Mouse (Mus musculus) forebrain, embryonic 15.5 days (tissue): ENCODE data around the gene Bdkrb1. TPM values are rescaled to one million over a fixed set of nuclear protein-coding genes. Genes with fewer than 3 reads are reported as not detected.
A peak's percentile ranks its signal among the peaks of the same experiment; 100 is the strongest.

ENCODE experiments used
- ATAC-seq: fragments of 200-750 bp; cut with Nextera tagmentation; replicated peaks from 2 replicates; pipeline ENCODE4 v1.8.0; 2017; ENCODE audit warnings: mild to moderate bottlenecking, moderate TSS enrichment, moderate library complexity
- H3K27ac ChIP-seq: fragments of 300-500 bp; sonication (generic); replicated peaks from 2 replicates; pipeline ENCODE4 v1.5.1; 2015; ENCODE audit warnings: mild to moderate bottlenecking, inconsistent platforms
- H3K27me3 ChIP-seq: fragments of 300-500 bp; sonication (generic); 2 replicates; pipeline ENCODE4 v1.6.1; 2015; ENCODE audit warnings: inconsistent platforms
- H3K36me3 ChIP-seq: fragments of 300-500 bp; sonication (generic); 2 replicates; pipeline ENCODE4 v1.6.1; 2015; ENCODE audit warnings: mild to moderate bottlenecking, inconsistent platforms
- H3K4me1 ChIP-seq: fragments of 300-500 bp; sonication (generic); 2 replicates; pipeline ENCODE4 v1.6.1; 2015; ENCODE audit warnings: inconsistent platforms
- H3K4me2 ChIP-seq: fragments of 300-500 bp; sonication (generic); replicated peaks from 2 replicates; pipeline ENCODE4 v1.6.1; 2015; ENCODE audit warnings: mild to moderate bottlenecking, inconsistent platforms
- H3K4me3 ChIP-seq: fragments of 300-500 bp; sonication (generic); 2 replicates; pipeline ENCODE4 v1.5.1; 2015; ENCODE audit warnings: mild to moderate bottlenecking, inconsistent platforms
- H3K9ac ChIP-seq: fragments of 300-500 bp; sonication (generic); replicated peaks from 2 replicates; pipeline ENCODE4 v1.6.1; 2015; ENCODE audit warnings: mild to moderate bottlenecking, inconsistent platforms
- H3K9me3 ChIP-seq: fragments of 300-500 bp; sonication (generic); 2 replicates; pipeline ENCODE4 v1.6.1; 2016; ENCODE audit warnings: inconsistent platforms
- WGBS: fragments of 180-500 bp; shearing (Covaris S2); methylation state at CpG from one replicate; pipeline ENCODE4 v1.1.7; 2015; ENCODE audit warnings: mixed read lengths; 5-methylcytosine and 5-hydroxymethylcytosine counted together
- polyA plus RNA-seq: library from polyadenylated mRNA; unstranded; fragments of >200 nt; fragmentation: Nextera tagmentation; extraction: Ambion mirVana; gene quantifications from 2 replicates; pipeline ENCODE4 v1.2.1, GENCODE M21; 2015

Gene Bdkrb1
- polyA plus RNA-seq, 1 experiment from 2014 or later: 0.20 TPM

DNA sequence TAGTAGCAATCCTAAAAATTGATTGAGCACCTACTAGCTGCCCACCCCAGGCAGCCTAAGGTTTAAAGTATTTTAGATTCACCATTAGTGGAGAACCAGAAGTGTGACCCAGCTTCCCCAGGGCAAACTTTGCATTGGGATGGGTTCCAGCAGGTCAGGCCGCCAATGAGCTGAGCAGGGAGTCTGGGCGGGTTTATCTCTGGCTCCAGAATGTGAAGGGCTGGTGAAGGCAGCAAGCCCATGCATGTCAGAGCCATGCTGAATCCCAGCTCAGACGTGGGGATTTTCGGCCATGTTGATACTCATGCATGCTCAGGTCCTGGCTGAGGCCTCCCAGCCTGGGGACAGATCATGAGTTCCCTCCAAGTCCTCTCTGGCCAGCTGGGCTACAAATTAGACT is 28.5 kb upstream of the Bdkrb1 start:
- no peak for ATAC-seq
- Histone ChIP-seq H3K9me3 (no peaks in the 10 kb centered on the region), H3K9ac (no peak overlapping the region), H3K27ac (no peak overlapping the region), H3K4me3 (no peak overlapping the region), H3K4me1 (0 out of 2 replicates have a peak, but pooled peaks cover 3% of the 10 kb centered on the region), H3K4me2 (no peak overlapping the region), H3K36me3 (no peaks in the 10 kb centered on the region), H3K27me3 (no peaks in the 10 kb centered on the region)
- 85% methylated on average over 4 of the region's 4 CpGs for WGBS

DNA sequence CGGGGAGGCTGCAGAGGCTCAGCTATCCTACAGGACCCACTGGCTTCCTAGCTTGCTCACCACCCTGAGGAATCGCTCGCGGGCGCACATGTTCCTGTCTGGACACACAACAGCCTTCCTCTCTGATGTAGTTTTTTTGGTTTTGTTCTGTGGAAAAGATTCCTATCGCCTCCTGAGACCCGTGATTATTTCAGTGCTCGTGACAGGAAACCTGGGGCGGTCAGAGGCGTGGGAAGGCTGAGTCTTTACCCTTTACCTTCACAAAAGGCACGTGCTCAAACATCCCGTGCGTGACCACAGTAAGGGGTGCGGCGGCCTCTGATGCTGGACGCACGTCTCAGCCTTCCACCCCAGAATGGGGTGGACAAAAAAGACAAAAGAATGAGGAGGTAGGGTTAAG is 22.4 kb upstream of the Bdkrb1 start:
- no peaks in the 10 kb centered on the region for H3K27me3 ChIP-seq
- H3K9ac ChIP-seq: no peak overlapping the region
- no peak overlapping the region for H3K27ac ChIP-seq
- H3K4me3 ChIP-seq: no peak overlapping the region
- H3K4me1 ChIP-seq: peaks cover 4% of the 10 kb centered on the region; the same call in 1 of the 2 replicates
- ATAC-seq: no peak
- H3K4me2 ChIP-seq: no peak overlapping the region
- WGBS: 80% methylated on average over 17 of the region's 17 CpGs
- no peaks in the 10 kb centered on the region for H3K36me3 ChIP-seq
- H3K9me3 ChIP-seq: no peaks in the 10 kb centered on the region

DNA sequence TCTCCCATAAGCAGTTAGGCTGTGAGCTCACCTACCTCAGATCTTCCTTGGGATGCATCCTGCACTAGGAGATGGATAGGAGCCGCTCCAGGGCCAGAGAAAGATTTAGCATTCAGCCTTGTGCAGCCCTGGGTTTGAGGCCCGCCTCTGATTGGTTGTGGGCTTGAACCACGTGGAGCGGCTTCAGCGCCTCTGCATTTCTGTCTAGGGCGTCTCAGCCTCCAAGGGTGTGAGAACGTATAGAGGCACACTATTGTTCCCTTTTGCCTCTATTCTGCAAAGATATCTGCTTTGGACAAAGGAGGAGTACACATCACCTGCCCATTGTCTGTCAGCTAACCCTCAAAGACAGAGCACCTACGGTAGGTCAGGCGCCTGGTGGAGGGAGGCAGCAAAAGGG is 20.4 kb upstream of the Bdkrb1 start:
- no peaks in the 10 kb centered on the region for H3K9me3 ChIP-seq
- no peak overlapping the region for H3K4me3 ChIP-seq
- peaks cover 4% of the 10 kb centered on the region; the same call in 1 of the 2 replicates for H3K4me1 ChIP-seq
- H3K36me3 ChIP-seq: no peaks in the 10 kb centered on the region
- no peak overlapping the region for H3K9ac ChIP-seq
- no peak overlapping the region for H3K27ac ChIP-seq
- no peak overlapping the region for H3K4me2 ChIP-seq
- WGBS: 63% methylated on average over 9 of the region's 9 CpGs
- ATAC-seq: no peak
- H3K27me3 ChIP-seq: no peaks in the 10 kb centered on the region

DNA sequence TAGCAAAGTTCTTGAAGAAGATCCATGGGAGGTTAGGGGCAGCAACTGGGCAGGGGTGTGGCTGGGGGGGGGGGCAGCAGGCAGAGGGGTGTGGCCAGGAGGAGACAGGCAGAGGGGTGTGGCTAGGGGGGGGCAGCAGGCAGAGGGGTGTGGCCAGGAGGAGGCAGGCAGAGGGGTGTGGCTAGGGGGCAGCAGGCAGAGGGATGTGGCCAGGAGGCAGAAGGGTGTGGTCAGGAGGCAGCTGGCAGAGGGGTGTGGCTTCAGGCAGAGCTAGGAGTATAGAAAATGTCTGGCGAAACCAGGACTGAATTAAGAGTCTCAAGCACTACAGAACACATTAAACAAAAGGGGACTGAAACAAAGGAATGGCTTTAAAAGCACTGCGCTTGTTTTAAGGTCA is 19.4 kb upstream of the Bdkrb1 start:
- Histone ChIP-seq H3K4me2 (no peak overlapping the region), H3K4me3 (no peak overlapping the region), H3K36me3 (no peaks in the 10 kb centered on the region), H3K9me3 (no peaks in the 10 kb centered on the region), H3K27me3 (no peaks in the 10 kb centered on the region), H3K4me1 (peaks cover 4% of the 10 kb centered on the region; the same call in 1 of the 2 replicates), H3K27ac (no peak overlapping the region), H3K9ac (no peak overlapping the region)
- ATAC-seq: 0 out of 2 replicates have a peak, but pooled peaks have one; percentile 35
- 10% methylated on average over 2 of the region's 2 CpGs for whole genome bisulfite sequencing

DNA sequence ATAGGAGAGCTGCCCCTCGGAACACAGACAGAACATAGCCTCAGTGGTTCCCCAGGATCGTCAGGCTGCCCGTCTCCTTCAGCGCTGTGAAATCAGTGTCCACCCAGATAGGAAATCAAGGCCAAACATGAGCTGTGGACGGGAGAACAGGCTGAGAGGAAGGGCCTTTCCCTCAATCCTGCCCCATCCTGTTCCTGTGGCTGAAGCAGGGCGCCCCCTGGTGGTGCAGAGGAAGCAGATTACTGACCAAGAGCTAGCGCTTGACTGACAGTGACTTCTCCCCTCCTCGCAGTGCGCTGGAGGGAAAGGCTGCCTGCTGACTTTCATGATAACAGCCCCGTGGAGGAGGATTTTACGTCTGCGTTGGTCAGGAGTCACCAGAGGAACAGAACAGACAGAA is 18.0 kb upstream of the Bdkrb1 start:
- no peaks in the 10 kb centered on the region for H3K9me3 ChIP-seq
- 19% methylated on average over 12 of the region's 12 CpGs for WGBS
- H3K36me3 ChIP-seq: no peaks in the 10 kb centered on the region
- no peak overlapping the region for H3K9ac ChIP-seq
- H3K27me3 ChIP-seq: no peaks in the 10 kb centered on the region
- H3K4me1 ChIP-seq: peaks cover 4% of the 10 kb centered on the region; the same call in 1 of the 2 replicates
- ATAC-seq: peak; percentile 67; the same call in 1 of the 2 replicates
- no peak overlapping the region for H3K4me3 ChIP-seq
- no peak overlapping the region for H3K27ac ChIP-seq
- H3K4me2 ChIP-seq: no peak overlapping the region

DNA sequence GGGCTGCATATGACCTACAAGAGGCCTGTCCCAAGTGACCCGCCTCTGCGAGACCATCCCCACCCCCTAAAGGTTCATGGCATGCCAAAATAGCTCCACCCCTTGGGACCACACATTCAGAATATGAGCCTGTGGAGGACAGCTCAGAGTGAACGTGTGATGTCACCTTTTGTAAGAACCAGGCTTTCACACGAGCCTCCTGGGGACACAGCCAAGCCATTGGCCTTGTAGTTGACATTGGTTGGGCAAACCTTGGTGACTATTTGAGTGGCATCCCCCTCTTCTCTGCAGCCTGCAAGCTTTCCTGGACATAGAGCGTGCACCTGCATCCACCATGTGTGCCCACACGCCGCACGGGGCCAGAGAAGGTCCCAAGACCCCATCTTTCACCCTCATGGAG is 15.4 kb upstream of the Bdkrb1 start:
- ATAC-seq: no peak
- WGBS: 78% methylated on average over 8 of the region's 8 CpGs
- Histone ChIP-seq H3K27me3 (no peaks in the 10 kb centered on the region), H3K27ac (no peak overlapping the region), H3K9me3 (no peaks in the 10 kb centered on the region), H3K4me2 (no peak overlapping the region), H3K36me3 (no peaks in the 10 kb centered on the region), H3K9ac (no peak overlapping the region), H3K4me1 (peaks cover 4% of the 10 kb centered on the region; the same call in 1 of the 2 replicates), H3K4me3 (no peak overlapping the region)

DNA sequence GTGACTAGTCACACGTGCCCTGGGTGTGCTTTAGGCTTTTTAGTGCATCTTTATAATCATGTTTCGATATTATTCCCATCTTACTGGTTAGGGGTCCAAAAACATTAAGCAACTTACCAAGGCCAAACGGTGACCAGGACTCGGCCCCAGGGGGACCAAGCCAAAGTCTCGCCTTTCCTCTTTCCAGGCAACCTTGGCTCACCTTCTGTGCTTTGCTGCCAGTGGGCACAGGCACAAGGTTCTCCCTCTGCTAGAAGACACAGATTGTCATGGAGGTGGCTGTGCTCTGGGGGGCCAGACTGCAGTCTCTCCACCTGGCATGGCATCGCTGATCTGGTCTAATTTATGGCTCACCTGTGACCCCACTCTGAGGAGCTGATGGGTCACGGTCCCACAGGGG is 12.1 kb upstream of the Bdkrb1 start:
- no peak overlapping the region for H3K4me3 ChIP-seq
- H3K27me3 ChIP-seq: no peaks in the 10 kb centered on the region
- no peak overlapping the region for H3K27ac ChIP-seq
- no peaks in the 10 kb centered on the region for H3K9me3 ChIP-seq
- 90% methylated on average over 7 of the region's 7 CpGs for WGBS
- ATAC-seq: no peak
- H3K4me1 ChIP-seq: no peaks in the 10 kb centered on the region
- no peak overlapping the region for H3K4me2 ChIP-seq
- no peak overlapping the region for H3K9ac ChIP-seq
- H3K36me3 ChIP-seq: no peaks in the 10 kb centered on the region

DNA sequence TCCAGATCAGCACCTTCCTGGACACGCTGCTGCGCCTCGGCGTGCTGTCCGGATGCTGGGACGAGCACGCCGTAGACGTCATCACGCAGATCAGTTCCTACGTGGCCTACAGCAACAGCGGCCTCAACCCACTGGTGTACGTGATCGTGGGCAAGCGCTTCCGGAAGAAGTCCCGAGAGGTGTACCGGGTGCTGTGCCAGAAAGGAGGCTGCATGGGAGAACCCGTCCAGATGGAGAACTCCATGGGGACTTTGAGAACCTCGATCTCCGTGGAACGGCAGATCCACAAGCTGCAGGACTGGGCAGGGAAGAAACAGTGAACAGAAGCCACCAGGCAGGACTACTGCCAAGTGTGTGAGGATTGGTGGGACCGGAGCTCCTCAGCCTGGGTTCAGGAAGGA is 10.5 kb upstream of the Bdkrb1 start:
- H3K27me3 ChIP-seq: no peaks in the 10 kb centered on the region
- H3K4me2 ChIP-seq: no peak overlapping the region
- H3K4me1 ChIP-seq: no peaks in the 10 kb centered on the region
- no peak for ATAC-seq
- H3K36me3 ChIP-seq: no peaks in the 10 kb centered on the region
- WGBS: 96% methylated on average over 23 of the region's 23 CpGs
- H3K9ac ChIP-seq: no peak overlapping the region
- no peak overlapping the region for H3K4me3 ChIP-seq
- H3K27ac ChIP-seq: no peak overlapping the region
- H3K9me3 ChIP-seq: no peaks in the 10 kb centered on the region

DNA sequence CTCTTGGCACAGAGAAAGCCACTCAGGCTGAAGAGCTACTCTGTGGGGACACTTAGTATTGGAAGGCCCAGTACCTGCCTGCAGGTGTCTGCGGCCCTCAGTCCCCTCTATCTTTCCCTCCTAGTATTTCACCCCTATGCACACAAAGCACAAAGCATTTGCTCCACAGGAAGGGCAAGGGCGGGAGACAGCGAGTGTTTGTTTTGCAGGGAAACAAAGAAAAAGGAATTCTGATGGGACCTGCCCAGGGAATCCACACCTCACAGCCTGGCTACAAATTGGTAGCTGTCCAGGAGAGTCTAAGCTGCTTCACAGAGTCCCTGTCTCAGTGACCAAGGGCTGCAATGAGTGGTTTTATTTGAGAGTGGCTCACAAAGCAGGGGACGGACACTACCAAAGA is 9.4 kb upstream of the Bdkrb1 start:
- no peaks in the 10 kb centered on the region for H3K4me1 ChIP-seq
- WGBS: 69% methylated on average over 4 of the region's 4 CpGs
- ATAC-seq: no peak
- no peak overlapping the region for H3K27ac ChIP-seq
- no peaks in the 10 kb centered on the region for H3K36me3 ChIP-seq
- no peak overlapping the region for H3K4me3 ChIP-seq
- H3K9me3 ChIP-seq: no peaks in the 10 kb centered on the region
- no peak overlapping the region for H3K4me2 ChIP-seq
- H3K9ac ChIP-seq: no peak overlapping the region
- H3K27me3 ChIP-seq: no peaks in the 10 kb centered on the region

DNA sequence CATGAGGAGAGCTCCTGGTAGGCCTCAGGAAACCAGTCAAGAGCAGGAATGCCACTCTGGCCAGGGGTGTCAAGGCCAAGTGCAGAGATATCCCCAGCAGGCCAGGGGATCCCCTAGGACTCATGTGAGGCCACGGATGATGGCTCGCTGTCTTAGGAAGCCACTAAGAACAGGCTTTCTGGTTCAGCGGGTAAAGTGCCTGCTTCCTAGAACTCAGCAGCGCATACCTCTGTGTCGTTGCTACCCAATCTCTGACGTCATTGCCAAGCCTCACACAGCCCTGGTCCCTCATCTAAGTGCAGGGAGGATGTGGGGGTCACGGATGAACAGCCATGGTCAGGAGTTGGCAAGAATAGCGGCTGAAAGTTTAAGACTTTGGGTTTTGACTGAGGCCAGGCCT is 5.8 kb upstream of the Bdkrb1 start:
- no peak for ATAC-seq
- no peak overlapping the region for H3K9ac ChIP-seq
- no peak overlapping the region for H3K27ac ChIP-seq
- WGBS: 91% methylated on average over 8 of the region's 8 CpGs
- H3K4me1 ChIP-seq: peaks cover 4% of the 10 kb centered on the region
- H3K9me3 ChIP-seq: no peaks in the 10 kb centered on the region
- H3K4me2 ChIP-seq: no peak overlapping the region
- no peak overlapping the region for H3K4me3 ChIP-seq
- H3K36me3 ChIP-seq: no peaks in the 10 kb centered on the region
- no peaks in the 10 kb centered on the region for H3K27me3 ChIP-seq

DNA sequence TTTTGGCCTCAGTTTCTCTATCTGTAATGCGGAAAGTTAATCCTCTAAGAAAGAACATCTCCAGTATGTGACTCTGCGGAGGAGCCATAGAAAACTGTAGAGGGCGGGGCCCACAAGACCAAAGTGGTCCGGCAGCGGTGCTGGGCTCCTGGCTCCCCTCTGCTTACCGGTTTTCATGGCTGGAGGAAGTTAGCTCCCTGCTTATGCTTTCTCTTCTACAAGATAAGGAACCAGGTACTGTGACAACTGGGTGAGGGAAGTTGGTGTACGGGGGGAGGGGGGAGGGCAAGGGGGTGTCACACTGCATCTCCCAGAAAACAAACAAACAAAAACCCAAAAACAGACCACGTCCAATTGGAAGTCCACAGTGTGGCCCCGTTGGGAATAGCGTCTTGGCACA is 4.4 kb upstream of the Bdkrb1 start:
- no peak for ATAC-seq
- 85% methylated on average over 10 of the region's 10 CpGs for WGBS
- Histone ChIP-seq H3K4me2 (no peak overlapping the region), H3K4me3 (no peak overlapping the region), H3K27me3 (no peaks in the 10 kb centered on the region), H3K9ac (no peak overlapping the region), H3K36me3 (no peaks in the 10 kb centered on the region), H3K9me3 (no peaks in the 10 kb centered on the region), H3K27ac (no peak overlapping the region), H3K4me1 (peaks cover 4% of the 10 kb centered on the region)

DNA sequence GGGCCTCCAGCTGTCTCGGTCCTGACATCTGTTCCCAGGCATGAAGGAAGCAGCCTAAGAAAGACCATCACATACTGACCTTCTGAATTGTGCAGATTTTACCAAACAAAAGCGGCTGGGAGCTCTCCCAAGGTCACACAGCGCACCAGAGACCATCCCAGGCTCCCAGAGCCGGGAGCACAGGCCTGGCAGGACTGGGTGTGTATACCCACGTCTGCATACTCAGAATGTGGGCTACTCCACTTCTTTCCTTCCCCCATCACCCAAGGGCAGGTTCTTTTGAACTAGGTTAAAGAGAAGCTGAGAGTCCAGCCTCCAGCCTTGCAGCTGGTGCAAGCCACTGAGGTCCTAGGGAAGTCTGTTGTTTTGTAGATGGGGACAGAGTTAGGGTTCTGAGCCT is 3.8 kb upstream of the Bdkrb1 start:
- H3K36me3 ChIP-seq: no peaks in the 10 kb centered on the region
- H3K4me1 ChIP-seq: peaks cover 4% of the 10 kb centered on the region
- no peak overlapping the region for H3K27ac ChIP-seq
- no peaks in the 10 kb centered on the region for H3K9me3 ChIP-seq
- no peak overlapping the region for H3K4me2 ChIP-seq
- ATAC-seq: no peak
- H3K9ac ChIP-seq: no peak overlapping the region
- WGBS: 62% methylated on average over 5 of the region's 5 CpGs
- no peak overlapping the region for H3K4me3 ChIP-seq
- H3K27me3 ChIP-seq: no peaks in the 10 kb centered on the region

DNA sequence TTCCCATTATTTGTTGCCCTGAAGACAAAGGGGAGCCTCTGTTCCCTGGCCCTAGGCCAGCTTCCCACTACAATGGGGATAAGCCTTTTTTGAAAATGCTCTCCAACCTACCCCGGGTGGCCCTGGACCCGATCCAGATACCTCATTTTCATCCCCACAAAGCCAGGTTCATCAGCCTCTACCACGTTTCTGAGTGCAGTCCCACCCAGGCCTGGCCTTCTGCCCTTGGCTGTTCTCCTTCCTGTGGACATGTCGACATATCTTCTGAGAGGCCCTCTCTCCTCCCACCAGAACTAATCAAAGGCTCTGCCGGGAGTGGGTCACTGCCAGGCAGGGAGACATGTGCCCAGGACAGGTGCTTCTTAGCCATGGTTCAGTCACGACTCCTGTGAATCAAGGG is 1.3 kb upstream of the Bdkrb1 start:
- H3K9me3 ChIP-seq: no peaks in the 10 kb centered on the region
- 31% methylated on average over 6 of the region's 6 CpGs for WGBS
- H3K36me3 ChIP-seq: no peaks in the 10 kb centered on the region
- H3K4me3 ChIP-seq: no peak overlapping the region
- H3K27ac ChIP-seq: no peak overlapping the region
- no peaks in the 10 kb centered on the region for H3K27me3 ChIP-seq
- H3K9ac ChIP-seq: no peak overlapping the region
- peaks cover 4% of the 10 kb centered on the region for H3K4me1 ChIP-seq
- no peak overlapping the region for H3K4me2 ChIP-seq
- 0 out of 2 replicates have a peak, but pooled peaks have one; percentile 26 for ATAC-seq
